Mouse (Mus musculus): ENCODE measurements around the gene Tcta. TPM values are rescaled to one million over a fixed set of nuclear protein-coding genes. Genes with fewer than 3 reads are reported as not detected.

The Tcta gene
- 9.0 to 13.3 TPM (median 11.3 TPM) in 4 replicates for total RNA-seq (2023; ENCODE audit: inconsistent age)

DNA sequence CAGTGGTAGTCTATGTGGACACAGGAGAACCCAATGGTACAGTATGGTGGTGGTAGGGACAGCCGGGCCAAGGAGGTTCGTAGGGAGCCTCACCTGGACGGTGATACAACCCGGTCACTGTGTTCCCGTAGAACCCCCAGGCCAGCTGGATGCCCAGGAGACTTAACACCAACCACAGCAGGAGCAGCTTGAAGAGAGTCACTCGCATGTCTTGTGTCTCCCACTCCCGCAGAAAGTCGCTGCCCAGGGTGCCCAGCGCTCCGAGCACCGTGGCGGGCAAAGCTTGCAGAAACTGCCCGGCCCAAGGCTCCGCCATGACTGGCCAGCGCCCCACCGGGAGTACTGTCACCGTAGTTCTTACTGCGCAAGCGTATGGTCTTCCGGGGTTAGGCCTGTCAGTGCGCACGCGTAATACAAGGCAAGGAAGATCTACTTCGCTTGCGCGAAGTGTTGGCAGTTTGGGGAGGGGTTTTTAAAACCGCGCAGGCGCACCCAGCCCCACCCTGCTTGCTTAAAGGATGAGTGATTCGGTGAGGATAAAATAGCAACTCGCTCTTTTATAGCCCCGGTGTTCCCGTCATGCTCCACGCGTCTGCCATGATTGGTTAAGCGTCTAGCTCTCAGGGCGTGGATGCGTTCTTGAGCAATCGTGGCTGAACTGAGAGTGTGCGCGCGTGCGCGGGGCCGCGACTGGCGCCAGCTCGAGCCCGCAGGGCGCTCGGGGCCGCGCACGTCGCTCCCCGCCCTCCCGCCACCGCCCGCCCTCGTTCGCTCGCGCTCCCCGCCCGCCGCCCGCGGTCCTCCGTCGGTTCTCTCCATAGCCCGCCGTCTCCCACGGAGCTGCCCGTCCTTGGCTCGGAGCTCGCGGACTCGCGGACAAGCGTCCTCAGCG, at the start of gene Tcta, which contains the start of gene Rhoa:
Gene Tcta, minus strand, starts transcription at position 532 of the 892 bp plus-strand sequence.
Gene Rhoa, plus strand, starts transcription at position 501 of the 892 bp plus-strand sequence.

GRCm38 (mm10) chr9:108347540-108348289, 41.8 kb upstream of the Tcta start, which contains the start of gene Usp4:
TSS of gene Usp4 (plus strand) at chr9:108347853.

GRCm38 (mm10) chr9:108338886-108339781, 33.2 kb upstream of the Tcta start, which contains the start of gene Gpx1:
TSS of gene Gpx1 (plus strand) at chr9:108338903.

GRCm38 (mm10) chr9:108296453-108297355, 9.3 kb downstream of the Tcta start, which contains the start of gene Amt:
TSS of gene Amt (plus strand) at chr9:108296853.

DNA sequence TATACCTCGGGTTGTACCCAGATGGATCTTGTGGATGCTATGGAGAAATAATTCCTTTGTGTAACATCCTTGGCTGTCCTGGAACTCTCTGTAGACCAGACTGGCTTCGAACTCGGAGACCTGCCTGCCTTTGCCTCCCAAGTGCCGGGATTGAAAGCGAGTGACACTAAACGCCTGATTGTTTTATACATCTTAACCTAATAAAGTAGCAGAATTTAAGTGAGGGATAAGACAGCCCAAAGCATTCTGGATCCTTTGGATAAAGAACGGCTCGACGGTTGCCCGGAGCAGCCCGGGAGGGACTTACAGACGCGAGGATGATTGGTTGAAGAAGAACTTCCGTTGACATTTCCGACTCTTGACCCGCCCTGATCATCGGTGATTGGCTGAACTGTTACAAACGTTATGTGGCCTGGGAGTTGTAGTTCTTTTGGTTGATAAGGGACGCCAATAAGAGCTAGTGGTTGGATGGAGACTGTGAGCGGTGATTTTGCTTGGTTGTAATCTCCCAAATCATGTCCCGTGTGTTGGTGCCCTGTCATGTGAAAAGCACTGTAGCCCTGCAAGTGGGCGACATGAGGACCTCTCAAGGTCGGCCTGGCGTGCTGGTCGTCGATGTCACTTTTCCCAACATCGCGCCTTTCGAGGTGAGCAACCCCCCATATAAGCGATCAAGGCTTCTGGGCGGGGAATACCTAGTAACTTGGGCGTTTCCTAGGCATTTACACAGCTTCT, 15.8 kb downstream of the Tcta start, which contains the start of gene Nicn1:
Gene Nicn1, plus strand, starts transcription at position 414 of the 735 bp plus-strand sequence.

GRCm38 (mm10) chr9:108263690-108264190, 42.2 kb downstream of the Tcta start, which contains the start of gene Dag1:
TSS of gene Dag1 (minus strand) at chr9:108263958.

Other genes with a start within 250 kb of the Tcta start
- 0.24 to 0.61 TPM in 2 of 4 replicates, not detected in the others for gene Mst1, start 225.7 kb downstream of the Tcta start, total RNA-seq (2023; ENCODE audit: inconsistent age)
- 221 to 235 TPM (median 235 TPM) in 4 replicates for gene Rnf123, start 222.8 kb downstream of the Tcta start, total RNA-seq (2023; ENCODE audit: inconsistent age)
- 132 to 156 TPM (median 150 TPM) in 4 replicates for gene Apeh, start 211.6 kb downstream of the Tcta start, total RNA-seq (2023; ENCODE audit: inconsistent age)
- gene Bsn, start 115.8 kb downstream of the Tcta start, total RNA-seq (2023; ENCODE audit: inconsistent age), result 0.13 to 0.32 TPM (median 0.20 TPM) in 4 replicates
- gene Dag1, start 42.2 kb downstream of the Tcta start, total RNA-seq (2023; ENCODE audit: inconsistent age), result 21.2 to 24.3 TPM (median 22.8 TPM) in 4 replicates
- gene Nicn1, start 15.7 kb downstream of the Tcta start, total RNA-seq (2023; ENCODE audit: inconsistent age), result 6.8 to 8.9 TPM (median 8.2 TPM) in 4 replicates
- 1.9 to 3.7 TPM (median 3.2 TPM) in 4 replicates for gene Amt, start 9.3 kb downstream of the Tcta start, total RNA-seq (2023; ENCODE audit: inconsistent age)
- 469 to 484 TPM (median 479 TPM) in 4 replicates for gene Rhoa, start within 50 bp of the Tcta start, total RNA-seq (2023; ENCODE audit: inconsistent age)
- gene Gpx1, start 32.7 kb upstream of the Tcta start, total RNA-seq (2023; ENCODE audit: inconsistent age), result 326 to 331 TPM (median 330 TPM) in 4 replicates
- 170 to 178 TPM (median 173 TPM) in 4 replicates for gene Usp4, start 41.7 kb upstream of the Tcta start, total RNA-seq (2023; ENCODE audit: inconsistent age)
- gene 1700102P08Rik, start 86.6 kb upstream of the Tcta start, total RNA-seq (2023; ENCODE audit: inconsistent age), result 5.1 to 8.1 TPM (median 5.3 TPM) in 4 replicates
- not detected in 4 replicates for gene Ccdc36, start 122.3 kb upstream of the Tcta start, total RNA-seq (2023; ENCODE audit: inconsistent age)
- not detected in 4 replicates for gene BC048562, start 130.3 kb upstream of the Tcta start, total RNA-seq (2023; ENCODE audit: inconsistent age)
- gene Ccdc71, start 154.4 kb upstream of the Tcta start, total RNA-seq (2023; ENCODE audit: inconsistent age), result 26.7 to 37.4 TPM (median 30.9 TPM) in 4 replicates
- 2.2 to 5.0 TPM (median 4.3 TPM) in 4 replicates for gene Klhdc8b, start 155.4 kb upstream of the Tcta start, total RNA-seq (2023; ENCODE audit: inconsistent age)
- 0.27 to 0.93 TPM (median 0.32 TPM) in 3 of 4 replicates, not detected in the other for gene Lamb2, start 173.6 kb upstream of the Tcta start, total RNA-seq (2023; ENCODE audit: inconsistent age)
- 286 to 324 TPM (median 289 TPM) in 4 replicates for gene Usp19, start 184.4 kb upstream of the Tcta start, total RNA-seq (2023; ENCODE audit: inconsistent age)
- 184 to 210 TPM (median 200 TPM) in 4 replicates for gene Qars, start 201.5 kb upstream of the Tcta start, total RNA-seq (2023; ENCODE audit: inconsistent age)
- gene Qrich1, start 210.6 kb upstream of the Tcta start, total RNA-seq (2023; ENCODE audit: inconsistent age), result 213 to 222 TPM (median 216 TPM) in 4 replicates

All from B cell, adult (primary cell).